Mouse (Mus musculus): ENCODE data around the gene 4930404N11Rik. TPM values are rescaled to one million over a fixed set of nuclear protein-coding genes. Genes with fewer than 3 reads are reported as not detected.
A peak's percentile ranks its signal among the peaks of the same experiment; 100 is the strongest.

4930404N11Rik gene
- total RNA-seq, 2 experiments from 2014 or later, result 0.57 to 0.74 TPM

DNA sequence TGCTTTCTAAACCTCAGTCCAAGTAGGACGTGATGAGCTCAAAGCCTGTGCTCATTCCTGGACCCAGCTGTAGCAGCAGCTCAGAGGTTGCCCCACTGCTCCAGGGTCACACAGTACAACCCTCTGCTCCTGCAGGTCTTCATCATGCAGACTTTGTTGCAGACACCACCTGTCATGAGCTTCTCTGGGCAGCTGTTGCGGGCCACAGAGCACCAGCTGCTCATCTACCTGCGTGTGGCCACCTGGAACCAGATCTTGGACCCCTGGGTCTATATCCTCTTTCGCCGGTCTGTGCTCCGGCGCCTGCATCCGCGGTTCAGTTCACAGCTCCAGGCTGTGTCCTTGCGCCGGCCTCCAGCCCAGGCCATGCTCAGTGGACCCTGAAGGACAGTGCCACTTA, 31.3 kb downstream of the 4930404N11Rik start:
- DNase-seq (ENCODE audit: low spot score in 2 of 2), result no peak

DNA sequence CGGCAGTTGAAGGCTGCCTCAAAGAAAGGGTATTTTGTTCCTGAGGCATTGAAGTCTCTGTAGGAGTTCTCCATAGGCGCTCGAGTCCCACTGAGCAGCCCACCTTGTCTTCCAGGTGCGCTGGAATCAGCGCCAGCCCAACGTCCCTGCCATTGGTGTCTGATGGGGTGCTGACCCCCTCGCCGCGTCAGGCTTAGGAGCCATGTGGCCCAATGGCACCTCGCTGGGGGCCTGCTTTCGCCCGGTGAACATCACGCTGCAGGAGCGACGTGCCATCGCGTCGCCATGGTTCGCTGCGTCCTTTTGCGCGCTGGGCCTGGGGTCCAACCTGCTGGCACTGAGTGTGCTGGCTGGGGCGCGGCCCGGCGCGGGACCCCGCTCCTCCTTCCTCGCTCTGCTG, 33.3 kb downstream of the 4930404N11Rik start:
- no peak for DNase-seq (ENCODE audit: low spot score in 2 of 2)

DNA sequence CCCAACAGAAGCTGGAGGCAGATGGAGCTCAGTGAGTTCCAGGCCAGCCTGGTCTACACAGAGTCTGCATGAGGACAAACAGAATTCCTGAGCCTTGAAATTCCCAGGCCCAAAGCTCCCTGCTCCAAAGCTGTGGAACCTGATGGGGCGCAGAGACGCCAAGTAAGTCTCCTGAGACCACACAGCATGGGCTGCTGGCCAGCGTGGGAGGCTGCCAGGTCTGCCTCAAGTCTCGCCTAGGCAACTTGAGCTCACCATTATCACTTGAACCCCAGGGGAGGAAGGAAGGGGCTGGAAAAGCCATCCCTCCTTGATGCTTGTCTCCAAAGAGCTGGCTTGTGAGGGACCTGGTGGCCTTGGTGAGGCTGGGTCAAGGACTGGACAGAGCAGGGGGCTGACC, 35.6 kb downstream of the 4930404N11Rik start:
- DNase-seq (ENCODE audit: low spot score in 2 of 2), result no peak

- no peak for DNase-seq (ENCODE audit: low spot score in 2 of 2)
Observed at GRCm38 (mm10) chr10:81329194-81329975, 36.2 kb downstream of the 4930404N11Rik start.

GRCm38 (mm10) chr10:81328386-81328785, 37.2 kb downstream of the 4930404N11Rik start, which contains the start of gene Tbxa2r:
TSS of gene Tbxa2r (plus strand) at chr10:81328731.
- no peak for DNase-seq (ENCODE audit: low spot score in 2 of 2)

- DNase-seq (ENCODE audit: low spot score in 2 of 2), result no peak
Observed at GRCm38 (mm10) chr10:81327959-81328358, 37.7 kb downstream of the 4930404N11Rik start.

DNA sequence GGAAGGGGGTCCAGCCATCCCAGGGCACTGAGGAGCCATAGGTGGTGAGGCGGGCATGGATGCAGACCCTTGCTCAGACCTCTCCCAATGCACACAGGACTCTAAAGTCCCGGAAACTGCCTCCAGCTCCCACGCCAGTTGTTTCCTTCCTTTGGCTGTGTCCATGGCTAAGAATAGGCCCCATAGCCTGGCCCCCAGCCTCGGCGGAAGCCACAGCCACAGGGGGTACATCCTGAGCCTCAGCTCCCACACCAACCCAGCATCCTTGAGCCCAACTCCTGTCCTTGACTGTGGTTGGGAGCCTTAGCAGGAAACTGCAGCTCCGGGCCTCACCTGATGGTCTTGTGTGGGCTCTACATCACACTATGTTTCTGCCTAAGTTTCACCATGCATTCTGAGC, 38.8 kb downstream of the 4930404N11Rik start:
- DNase-seq (ENCODE audit: low spot score in 2 of 2), result no peak

DNA sequence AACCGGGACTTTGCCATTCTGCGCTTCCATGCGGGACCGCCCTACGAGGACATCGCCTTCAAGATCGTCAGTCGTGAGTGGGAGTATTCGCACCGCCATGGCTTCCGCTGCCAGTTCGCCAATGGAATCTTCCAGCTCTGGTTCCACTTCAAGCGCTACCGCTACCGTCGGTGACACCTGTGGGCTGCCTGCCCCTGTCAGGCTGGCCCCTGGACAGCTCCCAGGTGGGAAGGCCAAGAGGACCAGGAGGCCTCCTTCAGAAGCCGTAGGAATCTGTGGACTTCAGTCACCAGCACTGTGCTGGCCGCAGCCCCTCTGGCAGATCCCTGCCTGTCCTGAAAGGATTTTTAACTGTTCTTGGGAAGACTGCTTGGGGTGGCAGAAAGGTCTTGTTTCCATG, 39.8 kb downstream of the 4930404N11Rik start:
- no peak for DNase-seq (ENCODE audit: low spot score in 2 of 2)

- DNase-seq (ENCODE audit: low spot score in 2 of 2), result no peak
Observed at GRCm38 (mm10) chr10:81325176-81325575, 40.4 kb downstream of the 4930404N11Rik start.

DNA sequence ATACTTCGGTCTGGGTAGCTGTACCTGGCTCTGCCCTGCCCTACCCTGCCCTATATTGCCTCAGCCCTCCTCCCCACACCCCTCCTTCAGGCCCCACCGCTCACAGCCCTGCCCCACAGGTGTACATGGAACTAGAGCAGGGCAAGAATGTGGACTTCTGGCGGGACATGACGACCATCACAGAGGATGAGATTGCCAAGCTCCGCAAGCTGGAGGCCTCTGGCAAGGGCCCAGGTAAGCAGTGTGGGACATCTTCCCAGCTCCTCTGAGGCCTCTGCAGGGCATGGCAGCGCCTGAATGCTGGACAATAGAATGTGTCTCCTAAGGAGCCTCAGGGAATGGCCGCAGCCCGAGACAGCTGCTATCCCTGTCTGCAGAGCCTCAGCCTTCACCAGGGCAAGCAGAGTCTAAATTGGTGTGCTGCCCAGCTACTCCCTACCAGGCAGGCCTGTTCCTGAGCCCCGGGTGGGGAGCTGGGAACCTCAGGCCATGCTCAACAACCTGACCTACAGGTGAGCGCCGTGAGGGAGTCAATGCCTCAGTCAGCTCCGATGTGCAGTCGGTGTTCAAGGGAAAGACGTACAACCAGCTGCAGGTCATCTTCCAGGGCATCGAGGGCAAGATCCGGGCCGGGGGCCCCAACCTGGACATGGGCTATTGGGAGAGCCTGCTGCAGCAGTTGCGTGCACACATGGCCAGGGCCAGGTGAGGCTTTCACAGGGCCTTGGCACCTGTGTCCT, 41.7 kb downstream of the 4930404N11Rik start:
- no peak for DNase-seq (ENCODE audit: low spot score in 2 of 2)

DNA sequence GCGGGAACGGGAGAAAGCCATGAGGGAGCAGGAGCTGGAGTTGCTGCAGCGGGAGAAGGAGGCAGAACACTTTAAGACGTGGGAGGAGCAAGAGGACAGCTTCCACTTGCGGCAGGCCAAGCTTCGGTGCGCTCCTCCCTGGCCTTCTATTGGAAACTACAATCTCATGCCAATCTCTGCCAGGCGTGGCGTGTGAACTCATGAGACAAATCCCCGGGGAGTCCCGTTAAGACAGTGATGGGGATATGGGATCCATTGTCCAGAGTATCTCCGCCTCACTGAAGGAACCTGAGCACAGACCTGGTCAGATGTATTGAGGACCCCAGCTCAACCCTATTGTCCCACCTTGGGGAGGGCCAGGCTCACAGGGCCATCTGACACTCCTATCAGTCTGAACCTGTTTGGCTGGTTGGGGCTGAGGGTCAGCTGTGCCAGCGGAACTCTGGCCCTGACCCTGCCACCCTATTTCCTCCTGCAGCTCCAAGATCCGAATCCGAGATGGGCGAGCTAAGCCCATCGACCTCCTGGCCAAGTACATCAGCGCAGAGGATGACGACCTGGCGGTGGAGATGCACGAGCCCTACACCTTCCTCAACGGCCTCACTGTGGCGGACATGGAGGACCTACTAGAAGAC, 42.4 kb downstream of the 4930404N11Rik start:
- DNase-seq (ENCODE audit: low spot score in 2 of 2), result no peak

DNA sequence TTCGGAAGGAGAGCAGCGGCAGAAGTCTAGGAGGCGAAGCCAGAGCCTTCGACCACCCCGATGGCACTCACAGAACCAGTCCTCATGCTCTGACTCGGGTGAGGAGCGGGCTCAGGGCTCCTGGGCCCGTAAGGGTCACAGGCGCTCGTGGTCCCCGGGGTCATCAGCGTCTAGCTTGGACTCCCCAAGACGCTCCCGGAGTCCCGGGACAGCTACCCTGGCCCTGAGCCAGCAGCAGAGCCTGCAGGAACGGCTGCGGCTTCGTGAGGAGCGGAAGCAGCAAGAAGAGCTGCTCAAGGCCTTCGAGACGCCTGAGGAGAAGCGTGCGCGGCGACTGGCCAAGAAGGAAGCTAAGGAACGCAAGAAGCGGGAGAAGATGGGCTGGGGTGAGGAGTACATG, 43.2 kb downstream of the 4930404N11Rik start:
- no peak for DNase-seq (ENCODE audit: low spot score in 2 of 2)

DNA sequence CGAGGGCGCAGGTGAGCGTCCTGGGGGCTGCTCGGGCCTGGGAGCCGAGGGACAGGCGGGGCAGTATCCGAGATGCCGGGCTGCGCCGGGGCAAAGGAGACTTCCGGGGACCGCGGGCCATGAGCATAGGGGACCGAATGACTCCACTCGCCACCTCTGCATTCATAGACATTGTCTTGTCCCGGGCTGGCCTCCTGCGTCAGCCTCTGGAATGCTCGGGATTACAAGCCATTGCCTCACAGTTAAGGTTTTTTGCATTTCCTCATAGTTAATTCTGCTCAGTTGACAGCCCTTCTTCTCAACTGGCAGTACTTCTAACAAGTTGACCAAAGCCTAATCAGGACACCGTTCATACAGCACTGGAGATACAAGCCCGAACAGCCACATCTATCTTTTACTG, 44.2 kb downstream of the 4930404N11Rik start:
- DNase-seq (ENCODE audit: low spot score in 2 of 2), result no peak

DNA sequence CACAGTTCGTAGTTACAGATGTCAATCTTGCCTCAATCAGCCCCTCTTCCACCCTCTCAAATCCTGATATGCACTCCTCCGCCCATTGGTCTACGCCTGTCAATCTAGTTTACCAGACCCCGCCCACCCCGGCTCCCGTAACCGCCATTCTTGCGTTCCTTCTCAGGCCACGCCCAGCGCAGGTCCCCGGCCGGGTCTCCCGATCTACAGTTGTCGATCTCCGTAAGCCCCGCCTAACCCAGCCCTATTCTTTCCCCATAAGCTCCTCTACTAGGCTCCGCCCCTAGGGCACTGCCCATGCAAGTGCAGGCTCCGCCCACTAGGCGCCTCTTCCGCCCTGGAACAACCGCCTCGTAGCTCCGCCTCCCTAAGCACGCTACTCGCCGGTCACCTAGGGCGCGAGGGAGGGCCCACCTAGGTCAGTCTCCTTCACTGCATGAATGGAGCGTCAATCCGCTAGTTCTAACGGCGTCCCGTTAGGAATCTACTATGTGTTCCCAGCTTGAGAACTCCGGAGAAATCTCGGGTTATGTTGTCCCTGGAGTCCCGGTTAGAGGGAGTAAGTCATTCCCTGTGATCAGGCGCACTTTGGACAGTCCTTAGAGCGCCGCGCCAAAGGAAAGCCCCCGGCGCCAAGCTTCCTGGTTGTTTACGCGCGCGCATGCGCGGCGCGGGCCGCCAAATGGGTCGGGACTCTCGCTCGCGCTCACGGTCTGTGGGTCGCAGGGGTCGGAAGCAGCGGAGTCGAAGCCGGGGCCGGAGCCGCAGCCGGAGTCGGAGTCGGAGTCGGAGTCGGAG, 44.9 kb downstream of the 4930404N11Rik start, which contains the start of gene Cactin:
Gene Cactin, plus strand, starts transcription at position 554 of the 798 bp plus-strand sequence.
- DNase-seq (ENCODE audit: low spot score in 2 of 2), result peak; percentile 98 to 99

DNA sequence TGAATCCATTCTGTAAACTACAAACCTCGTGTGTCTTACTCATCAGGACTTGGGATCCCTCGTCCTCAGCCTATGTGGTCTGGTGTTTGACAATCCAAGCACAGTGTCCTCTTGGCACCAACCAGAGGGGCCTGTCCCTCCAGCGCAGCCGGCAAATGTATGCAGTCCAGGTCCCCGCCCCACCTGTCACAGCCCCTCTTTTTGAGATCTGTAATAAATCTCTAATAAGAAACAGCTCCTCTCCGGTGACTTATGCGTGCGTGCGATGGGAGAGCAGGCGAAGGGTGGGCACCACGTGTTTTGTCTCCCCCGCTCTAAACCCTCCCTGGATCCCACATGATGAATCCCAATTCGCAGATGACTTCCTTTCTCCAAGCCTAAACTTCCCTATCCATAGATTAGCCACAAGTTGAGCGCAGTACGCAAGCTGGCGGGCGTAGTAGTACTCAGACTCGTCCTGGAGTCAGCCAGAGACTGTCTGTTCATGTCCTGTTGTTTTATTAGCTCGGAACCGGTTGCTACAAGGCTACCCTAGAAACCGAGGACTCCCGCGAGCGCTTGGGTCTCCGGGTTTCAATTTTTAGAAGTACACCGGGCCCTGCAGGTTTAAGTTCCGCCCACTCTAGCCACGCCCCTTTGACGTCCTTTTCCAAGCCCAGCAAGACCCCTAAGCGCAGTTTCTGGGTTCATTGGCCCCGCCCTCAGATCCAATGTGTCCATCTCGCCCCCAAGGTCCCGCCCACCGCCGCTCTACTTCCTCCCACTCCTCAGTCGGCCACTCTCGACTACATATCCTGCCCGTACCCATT, 45.7 kb downstream of the 4930404N11Rik start:
- peak in 1 of 2 experiments; percentile 95 for DNase-seq (ENCODE audit: low spot score in 2 of 2)

DNA sequence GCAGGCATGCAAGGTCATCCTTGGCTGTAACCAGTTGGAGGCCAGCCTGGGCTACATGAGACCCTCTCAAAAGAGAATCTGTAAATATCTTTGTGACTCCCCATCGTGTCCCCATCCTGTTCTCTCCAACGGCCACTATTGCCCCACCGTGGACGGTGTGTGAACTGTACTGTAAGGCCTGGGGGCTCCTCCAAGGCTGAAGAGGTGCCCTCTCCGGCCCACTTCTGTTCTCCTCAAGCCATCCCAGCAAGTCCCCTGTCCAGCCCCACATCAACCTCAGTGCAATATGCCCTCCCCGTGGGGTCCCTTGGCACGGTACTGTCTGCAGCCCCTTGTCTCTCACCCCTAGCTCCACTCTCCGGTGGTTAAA, 46.3 kb downstream of the 4930404N11Rik start:
- DNase-seq (ENCODE audit: low spot score in 2 of 2), result peak; percentile 61 to 69

GRCm38 (mm10) chr10:81318589-81319329, 46.9 kb downstream of the 4930404N11Rik start:
- no peak for DNase-seq (ENCODE audit: low spot score in 2 of 2)

DNA sequence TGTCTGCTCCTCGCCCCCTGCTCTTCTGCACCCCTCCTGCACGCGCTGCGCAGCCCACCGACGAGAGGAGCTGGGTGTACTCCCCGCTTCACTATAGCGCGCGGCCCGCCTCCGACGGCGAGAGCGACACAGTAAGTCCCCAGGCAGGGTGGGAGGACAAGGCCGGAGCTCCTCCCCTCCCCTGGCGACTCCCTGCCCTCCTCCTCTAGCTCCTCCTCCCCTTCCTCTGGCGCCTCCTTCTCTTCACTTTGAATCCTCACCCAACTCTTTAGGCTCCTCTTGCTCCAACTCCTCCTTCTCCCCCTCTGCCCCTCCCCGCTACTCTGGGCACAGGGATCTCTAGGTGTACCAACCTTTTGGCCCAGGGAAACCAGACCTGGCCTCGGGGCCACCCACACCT, 48.3 kb downstream of the 4930404N11Rik start:
- no peak for DNase-seq (ENCODE audit: low spot score in 2 of 2)

DNA sequence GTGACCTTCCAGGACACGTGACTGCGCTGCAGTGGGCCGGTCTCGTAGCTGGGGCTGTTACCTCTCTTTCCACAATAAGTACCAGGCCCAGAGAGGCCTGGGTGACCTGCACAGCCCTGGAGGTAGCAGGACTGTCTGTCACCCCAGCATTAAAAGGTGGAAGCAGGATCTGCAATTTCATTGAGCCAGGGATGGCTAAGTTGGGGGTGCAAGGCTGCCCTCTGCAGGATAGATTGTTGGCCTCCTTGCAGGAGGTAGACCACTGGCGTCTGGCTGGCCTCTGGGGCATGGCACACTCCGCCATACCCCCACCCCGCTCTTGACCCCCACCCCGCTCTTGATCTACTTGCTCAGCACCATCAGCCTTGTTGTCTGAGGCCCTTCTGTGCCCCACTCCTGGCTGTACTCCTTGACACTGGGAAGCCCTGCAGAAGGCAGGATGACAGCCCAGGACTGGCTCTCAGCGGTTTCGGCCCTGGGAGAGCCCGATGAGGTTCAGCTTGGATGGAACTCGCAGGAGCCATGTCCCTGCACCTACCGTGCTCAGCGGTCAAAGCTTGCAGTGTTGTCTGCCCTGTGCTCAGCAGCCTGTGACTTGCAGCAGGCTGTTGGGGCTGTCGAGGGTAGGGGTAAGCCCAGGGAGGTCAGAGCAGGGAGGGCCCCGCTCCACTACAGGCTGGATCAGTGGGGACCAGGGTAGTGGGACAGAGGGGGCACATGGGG, 49.1 kb downstream of the 4930404N11Rik start:
- peak in 1 of 2 experiments; percentile 51 for DNase-seq (ENCODE audit: low spot score in 2 of 2)
